Mouse (Mus musculus): ENCODE results near the gene Ttc13.

DNA sequence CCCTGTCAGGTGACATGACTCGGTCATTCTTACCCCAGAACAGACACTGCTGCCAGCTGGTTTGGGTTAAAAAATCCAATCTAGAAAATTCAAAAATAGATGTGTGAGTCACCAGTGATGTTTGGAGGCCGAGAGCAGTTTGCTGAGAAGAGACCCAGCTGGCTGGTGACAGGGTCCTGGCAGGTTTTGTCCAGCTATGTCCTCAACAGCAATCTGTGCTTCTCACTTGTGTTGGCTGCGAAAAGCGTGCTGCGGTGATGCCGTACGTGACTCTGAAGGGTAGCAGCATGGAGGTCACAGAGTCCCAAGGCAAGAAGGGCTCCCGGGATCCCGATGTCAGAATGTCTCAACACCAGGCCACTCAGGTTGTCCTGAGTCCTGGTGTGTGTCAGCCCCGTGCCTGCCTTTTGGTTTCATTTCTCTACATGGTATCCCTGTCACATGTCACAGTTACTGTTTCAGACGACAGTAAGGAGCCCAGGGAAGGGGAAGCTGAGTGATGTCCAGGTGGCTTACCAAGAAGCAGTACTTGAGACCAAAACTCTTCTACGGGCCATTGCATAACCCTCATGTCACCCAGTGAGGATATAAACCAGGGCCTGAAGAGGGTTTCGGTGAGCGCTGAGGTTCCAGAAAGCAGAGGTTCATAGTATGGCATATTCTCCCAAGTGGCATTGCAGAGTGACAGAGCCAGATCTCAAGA lies 88.6 kb downstream of the Ttc13 start:
- TF ChIP-seq MAX (IDR thresholded peaks at IDR 0.05; ENCODE audit: low read depth), result no peak
- peak; percentile 14 for TF ChIP-seq POLR2AphosphoS2 (IDR thresholded peaks at IDR 0.05; ENCODE audit: insufficient read length, low read depth)
- TF ChIP-seq TCF3 (IDR thresholded peaks at IDR 0.05; ENCODE audit: insufficient read length, low read depth), result no peak
- no peak for TF ChIP-seq POLR2A (IDR thresholded peaks at IDR 0.05; ENCODE audit: insufficient read length, low read depth)
- TF ChIP-seq MYOD1 (IDR thresholded peaks at IDR 0.05; ENCODE audit: control insufficient read depth in 1 of 3, insufficient read length in 2 of 3, low read depth in 2 of 3), result peak in 1 of 3 experiments; percentile 35
- no peak for TF ChIP-seq E2F4 (IDR thresholded peaks at IDR 0.05; ENCODE audit: insufficient read depth)
- no peak for TF ChIP-seq CEBPB (IDR thresholded peaks at IDR 0.05; ENCODE audit: insufficient read depth, poor library complexity, severe bottlenecking)
- TF ChIP-seq MYOG (IDR thresholded peaks at IDR 0.05; ENCODE audit: control insufficient read depth in 1 of 3, insufficient read depth in 1 of 3, insufficient read length in 2 of 3, low read depth in 2 of 3), result peak in 1 of 3 experiments; percentile 38
- peak; percentile 34 for TF ChIP-seq USF1 (IDR thresholded peaks at IDR 0.05; ENCODE audit: low read depth)
